Mouse (Mus musculus): ENCODE results near the gene Shisal1.

DNA sequence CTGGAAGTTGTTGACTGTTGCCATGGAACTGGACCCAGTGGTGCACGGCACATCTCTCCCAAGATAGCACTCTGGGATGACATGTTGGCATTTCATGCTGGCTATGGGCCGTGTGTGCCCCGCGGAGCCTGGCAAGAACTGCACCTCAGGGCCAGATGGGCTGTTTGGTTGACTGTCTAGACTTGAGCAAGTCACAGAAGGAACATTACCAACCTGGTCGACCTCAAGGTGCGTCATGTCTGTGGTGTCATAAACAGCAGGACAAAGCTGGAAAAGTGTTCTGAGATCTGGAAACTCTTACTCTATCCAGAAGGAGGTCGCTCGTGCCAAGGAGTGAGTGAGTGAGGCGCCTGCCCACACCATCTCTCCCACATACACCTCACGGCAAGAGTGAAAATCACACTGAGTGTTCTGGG, 80.3 kb downstream of the Shisal1 start:
- TF ChIP-seq POLR2A (IDR thresholded peaks at IDR 0.05; ENCODE audit: low read depth, low read length) (no peak), CTCF (conservative IDR thresholded peaks at IDR 0.05; ENCODE audit: insufficient read depth, insufficient read length, low read depth, low read length) (no peak)
